Mouse (Mus musculus): ENCODE measurements around the gene Tspan14. TPM values are rescaled to one million over a fixed set of nuclear protein-coding genes. Genes with fewer than 3 reads are reported as not detected.

Gene Tspan14
- total RNA-seq, 2 experiments from 2014 or later: 27.0 to 30.0 TPM

DNA sequence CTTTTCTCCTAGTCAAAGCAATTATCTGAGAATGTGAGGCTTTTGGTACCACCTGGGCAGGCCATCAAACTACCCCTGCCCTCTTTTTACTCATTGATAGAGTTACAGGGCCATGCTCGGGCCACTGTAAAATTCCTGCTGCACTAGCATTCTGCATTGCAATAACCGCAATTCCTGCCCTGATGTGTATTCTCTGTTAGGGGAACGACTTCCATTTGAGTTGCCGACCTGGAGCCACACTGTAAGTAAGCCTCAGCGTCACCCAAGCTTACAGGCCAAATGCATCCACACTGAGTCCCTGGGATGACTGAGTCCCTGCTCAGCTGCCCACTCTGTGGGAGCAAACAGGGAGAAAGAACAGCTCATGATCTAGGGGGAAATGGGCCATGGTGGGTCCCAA, 35.0 kb upstream of the Tspan14 start:
- H3K4me3 ChIP-seq: no peak overlapping the region
- TF ChIP-seq CTCF (conservative IDR thresholded peaks at IDR 0.05): no peak
- DNase-seq (ENCODE audit: low spot score in 2 of 2): no peak
- no peak overlapping the region for H3K27ac ChIP-seq

DNA sequence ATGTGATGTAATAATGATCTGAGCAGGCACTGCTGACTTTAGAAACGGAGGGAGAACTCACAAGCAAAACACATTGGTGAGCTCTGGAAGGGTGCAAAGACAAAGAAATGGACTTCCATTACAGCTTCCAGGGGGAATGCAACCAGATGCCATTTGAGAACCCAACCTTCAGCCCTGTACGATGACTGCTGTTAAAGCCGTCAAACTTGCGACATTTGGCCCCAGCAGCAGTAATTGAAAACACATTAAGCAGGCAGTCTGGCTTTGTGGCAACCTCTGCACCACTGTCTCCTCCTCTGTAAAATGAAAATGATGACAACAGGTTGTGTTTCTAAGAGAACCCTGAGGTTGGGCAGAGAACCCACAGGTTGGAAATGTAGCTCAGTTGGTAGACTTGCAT, 34.2 kb upstream of the Tspan14 start:
- no peak for DNase-seq (ENCODE audit: low spot score in 2 of 2)
- H3K27ac ChIP-seq: no peak overlapping the region
- no peak overlapping the region for H3K4me3 ChIP-seq
- TF ChIP-seq CTCF (conservative IDR thresholded peaks at IDR 0.05): no peak

DNA sequence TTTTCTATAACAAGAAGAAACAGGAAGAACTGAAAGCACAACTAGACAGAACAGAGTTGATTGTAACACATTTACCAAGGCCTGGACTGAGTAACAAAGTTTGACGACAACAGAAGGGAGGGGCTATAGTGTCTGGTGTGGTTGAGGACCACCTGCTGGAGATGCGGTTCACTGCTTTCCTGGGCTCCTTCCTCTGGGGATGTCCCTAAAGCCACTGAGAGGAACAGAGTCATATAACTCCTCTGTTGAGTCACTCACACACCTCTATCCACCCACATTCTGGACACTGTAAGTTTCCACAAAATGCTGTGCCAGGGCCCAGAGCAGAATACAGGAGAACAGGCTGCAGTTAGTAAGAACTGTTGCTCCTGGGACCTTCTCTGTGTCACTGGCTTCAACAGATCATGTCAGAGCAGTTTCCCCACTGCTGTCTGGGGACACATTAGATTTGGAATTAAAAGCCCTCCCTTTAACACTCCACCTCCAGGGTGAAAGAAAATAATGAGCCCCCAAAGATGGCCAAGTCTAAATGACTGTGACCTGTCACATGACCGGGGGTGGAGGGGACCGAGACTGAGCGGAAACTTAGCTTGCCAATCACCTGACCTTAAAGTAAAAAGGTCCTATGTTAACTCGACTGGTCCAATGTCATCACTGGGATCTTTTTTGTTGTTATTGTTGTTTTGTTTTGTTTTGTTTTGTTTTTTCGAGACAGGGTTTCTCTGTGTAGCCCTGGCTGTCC, 33.5 kb upstream of the Tspan14 start:
- no peak for DNase-seq (ENCODE audit: low spot score in 2 of 2)
- no peak for TF ChIP-seq CTCF (conservative IDR thresholded peaks at IDR 0.05)
- Histone ChIP-seq H3K4me3 (no peak overlapping the region), H3K27ac (no peak overlapping the region)

DNA sequence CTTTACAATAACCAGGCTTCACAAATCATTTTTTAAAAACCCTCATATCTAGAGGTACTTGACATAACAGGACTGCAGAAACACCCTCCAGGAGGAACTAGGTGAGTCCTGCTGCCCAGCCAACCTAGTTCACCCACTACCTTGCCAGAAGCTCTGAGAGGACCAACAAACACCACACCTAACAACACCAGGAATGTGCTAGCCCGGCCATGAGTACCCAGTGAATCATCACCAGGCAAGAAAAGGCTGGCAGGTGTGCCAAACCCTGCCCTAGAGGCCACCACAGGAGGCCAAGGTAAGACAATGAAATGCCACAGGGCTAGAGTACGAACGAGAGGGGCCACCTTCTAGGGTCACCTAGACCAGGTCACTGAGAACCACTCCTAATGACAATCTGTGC, 29.6 kb upstream of the Tspan14 start:
- Histone ChIP-seq H3K4me3 (no peak overlapping the region), H3K27ac (no peak overlapping the region)
- no peak for TF ChIP-seq CTCF (conservative IDR thresholded peaks at IDR 0.05)
- DNase-seq (ENCODE audit: low spot score in 2 of 2): no peak

DNA sequence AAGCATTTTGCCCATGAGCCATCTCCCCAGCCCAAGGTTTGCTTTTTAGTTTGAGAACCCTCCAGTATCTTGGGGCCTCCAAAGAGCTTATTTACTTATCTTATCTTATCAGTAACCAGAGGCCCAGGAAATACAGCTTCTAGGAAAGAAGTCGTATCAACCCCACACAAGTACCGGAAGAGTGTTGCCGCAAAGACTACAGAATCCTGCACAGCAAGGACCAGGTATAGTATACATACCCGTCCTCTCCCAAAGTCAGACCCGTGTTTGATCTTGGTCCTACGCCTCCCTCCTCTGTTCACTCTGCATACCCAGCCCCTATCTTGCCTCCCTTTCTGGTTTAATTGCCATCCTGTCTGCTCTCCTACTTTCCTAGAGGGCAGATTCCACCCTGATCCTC, 25.9 kb upstream of the Tspan14 start:
- no peak for DNase-seq (ENCODE audit: low spot score in 2 of 2)
- no peak overlapping the region for H3K27ac ChIP-seq
- TF ChIP-seq CTCF (conservative IDR thresholded peaks at IDR 0.05): no peak
- no peak overlapping the region for H3K4me3 ChIP-seq

DNA sequence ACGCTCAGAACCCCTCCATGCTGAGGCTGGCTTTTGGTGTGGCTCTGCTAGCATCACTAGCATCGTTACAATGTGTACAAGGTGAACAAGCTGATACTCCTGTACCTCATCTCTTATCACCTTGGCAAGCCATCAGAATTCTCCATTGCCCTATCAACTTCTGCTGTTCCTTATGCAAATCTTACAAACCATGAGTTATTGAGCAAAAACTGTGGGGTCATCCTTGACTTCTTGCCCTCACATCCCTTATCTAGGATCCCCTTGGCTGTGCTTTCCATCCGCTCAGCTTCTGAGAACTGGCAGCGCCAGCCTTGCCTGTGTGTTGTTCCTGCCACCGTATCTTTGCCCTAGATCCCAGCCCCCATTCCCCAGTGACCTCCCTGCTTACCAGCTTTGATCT, 22.2 kb upstream of the Tspan14 start:
- Histone ChIP-seq H3K4me3 (no peak overlapping the region), H3K27ac (no peak overlapping the region)
- TF ChIP-seq CTCF (conservative IDR thresholded peaks at IDR 0.05): no peak
- no peak for DNase-seq (ENCODE audit: low spot score in 2 of 2)

DNA sequence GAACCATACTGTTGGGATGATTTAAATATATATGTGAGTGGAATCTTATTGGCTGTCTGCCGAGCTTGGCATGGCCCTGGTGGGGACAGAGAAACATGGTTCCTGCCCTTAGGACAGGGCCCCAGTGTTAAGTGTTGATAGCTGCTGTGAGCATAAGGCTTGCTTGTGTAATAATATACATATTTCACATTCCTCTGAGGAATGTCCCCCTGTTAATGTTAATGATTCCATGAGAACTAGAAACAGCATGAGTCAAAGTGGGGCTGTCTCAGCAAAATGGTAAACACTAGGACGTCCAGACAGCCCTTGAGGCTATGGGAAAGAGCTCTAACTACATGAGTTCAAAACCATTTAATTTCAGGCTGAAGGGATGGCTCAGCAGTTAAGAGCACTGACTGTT, 20.6 kb upstream of the Tspan14 start:
- TF ChIP-seq CTCF (conservative IDR thresholded peaks at IDR 0.05): no peak
- H3K27ac ChIP-seq: no peak overlapping the region
- H3K4me3 ChIP-seq: no peak overlapping the region
- no peak for DNase-seq (ENCODE audit: low spot score in 2 of 2)

DNA sequence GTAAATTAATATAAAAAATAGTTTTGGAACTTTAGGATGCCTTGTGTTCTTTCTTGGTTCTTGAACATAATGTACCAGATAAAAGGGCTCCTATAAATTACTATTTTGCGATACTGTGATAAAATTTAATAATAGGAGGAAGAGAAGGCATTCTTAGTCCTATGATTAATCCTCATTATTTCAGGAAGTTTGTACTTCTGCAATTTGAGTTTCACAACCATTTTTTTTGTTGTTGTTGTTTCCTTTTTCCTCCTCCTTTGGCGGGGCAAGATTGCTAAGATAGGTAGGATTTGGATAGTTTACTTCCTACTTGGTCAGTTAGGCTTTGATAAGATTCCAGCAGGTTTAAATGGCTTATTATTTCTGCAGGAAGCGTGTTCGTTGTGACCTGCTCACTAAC, 19.0 kb upstream of the Tspan14 start:
- TF ChIP-seq CTCF (conservative IDR thresholded peaks at IDR 0.05): no peak
- no peak overlapping the region for H3K4me3 ChIP-seq
- no peak for DNase-seq (ENCODE audit: low spot score in 2 of 2)
- no peak overlapping the region for H3K27ac ChIP-seq

DNA sequence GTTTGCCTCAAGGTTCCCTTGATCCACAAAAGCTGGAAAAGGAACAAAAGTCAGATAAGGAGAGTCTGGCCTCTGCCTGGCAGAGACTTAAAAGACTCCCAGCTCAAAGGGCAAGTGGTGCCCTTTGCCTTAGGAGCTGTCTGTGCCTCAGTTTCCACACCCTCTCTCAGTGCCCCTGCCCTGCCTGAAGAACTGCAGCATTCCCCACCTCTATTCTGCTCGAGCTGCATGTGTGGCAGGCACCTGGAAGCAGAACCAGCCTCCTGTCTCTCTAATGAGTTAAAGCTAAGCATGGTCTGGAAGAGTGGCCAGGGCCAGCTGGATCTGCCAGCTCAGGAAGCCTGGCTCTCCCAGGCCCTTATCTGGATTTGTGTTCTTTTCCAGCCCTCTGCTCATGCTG, 13.1 kb upstream of the Tspan14 start:
- Histone ChIP-seq H3K4me3 (no peak overlapping the region), H3K27ac (no peak overlapping the region)
- no peak for DNase-seq (ENCODE audit: low spot score in 2 of 2)
- no peak for TF ChIP-seq CTCF (conservative IDR thresholded peaks at IDR 0.05)

DNA sequence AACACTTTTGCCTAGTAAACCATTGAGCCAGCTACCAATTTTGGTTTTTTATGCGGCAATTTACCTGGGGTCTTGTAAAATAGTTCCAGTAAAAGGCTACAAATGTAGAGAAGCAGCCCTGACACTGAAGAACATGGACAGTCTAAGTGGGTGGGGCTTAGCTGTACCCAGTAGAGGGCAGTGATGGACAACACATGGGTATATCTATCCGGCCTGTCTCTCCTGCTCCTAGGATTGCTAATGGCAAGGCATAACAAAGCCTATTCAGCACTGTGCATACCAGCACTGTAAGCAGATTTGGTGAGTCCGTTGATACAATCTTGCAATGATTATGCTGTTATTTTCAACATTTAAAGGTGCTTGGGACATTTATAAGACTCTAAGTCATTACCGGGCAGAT, 12.4 kb upstream of the Tspan14 start:
- Histone ChIP-seq H3K27ac (no peak overlapping the region), H3K4me3 (no peak overlapping the region)
- peak; percentile 40 to 47 for DNase-seq (ENCODE audit: low spot score in 2 of 2)
- peak; percentile 82 for TF ChIP-seq CTCF (conservative IDR thresholded peaks at IDR 0.05)

DNA sequence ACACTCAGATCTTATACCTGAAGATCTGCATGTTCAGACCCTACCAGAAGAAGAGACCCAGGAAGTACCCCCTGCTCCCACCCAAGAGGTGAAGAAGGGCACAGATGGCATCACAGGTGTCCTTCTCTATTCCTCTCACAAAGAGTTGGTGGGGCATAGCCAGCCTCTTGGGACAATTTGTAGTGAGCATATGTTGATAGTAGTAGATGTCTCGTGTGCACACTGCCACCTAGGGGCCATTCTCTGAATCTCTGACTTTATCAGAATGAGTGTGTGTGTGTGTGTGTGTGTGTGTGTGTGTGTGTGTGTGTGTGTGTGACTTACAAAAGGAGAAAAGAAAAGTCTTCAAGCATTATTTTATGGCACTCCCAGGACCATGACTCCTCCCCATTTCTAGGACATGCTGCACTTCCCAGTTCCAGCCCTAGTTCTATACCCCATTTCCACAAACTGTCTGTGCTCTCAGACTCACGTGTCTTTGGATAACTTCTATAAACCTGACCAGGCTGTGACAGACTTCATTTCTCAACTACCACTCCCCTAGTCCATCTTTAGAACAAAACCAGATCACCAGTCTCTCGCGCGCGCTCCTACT, 8.6 kb upstream of the Tspan14 start:
- TF ChIP-seq CTCF (conservative IDR thresholded peaks at IDR 0.05): peak; percentile 73
- Histone ChIP-seq H3K27ac (no peak overlapping the region), H3K4me3 (no peak overlapping the region)
- peak; percentile 67 to 76 for DNase-seq (ENCODE audit: low spot score in 2 of 2)

DNA sequence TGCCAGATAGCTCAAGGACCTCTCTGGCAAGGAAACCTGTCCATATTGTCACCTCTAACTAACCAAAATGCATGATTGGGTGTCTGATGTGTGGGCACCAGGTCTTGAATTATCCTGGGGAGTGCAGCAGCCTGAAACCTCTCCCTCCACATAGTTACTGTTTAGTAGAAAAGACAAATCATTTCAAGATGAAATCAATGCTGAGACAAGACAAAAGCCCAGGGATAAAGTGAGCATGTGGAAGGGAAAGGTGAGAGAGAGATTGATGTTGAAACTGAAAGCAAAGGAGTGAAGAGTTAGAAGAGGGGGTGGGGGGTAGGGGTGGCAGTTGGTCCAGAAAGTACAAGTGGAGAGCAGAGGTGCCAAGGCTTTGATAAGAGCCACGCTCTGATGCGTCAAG, 1.4 kb upstream of the Tspan14 start:
- TF ChIP-seq CTCF (conservative IDR thresholded peaks at IDR 0.05): no peak
- no peak overlapping the region for H3K4me3 ChIP-seq
- no peak for DNase-seq (ENCODE audit: low spot score in 2 of 2)
- H3K27ac ChIP-seq: peak overlapping the region; percentile 83; the same call in 1 of the 2 replicates

DNA sequence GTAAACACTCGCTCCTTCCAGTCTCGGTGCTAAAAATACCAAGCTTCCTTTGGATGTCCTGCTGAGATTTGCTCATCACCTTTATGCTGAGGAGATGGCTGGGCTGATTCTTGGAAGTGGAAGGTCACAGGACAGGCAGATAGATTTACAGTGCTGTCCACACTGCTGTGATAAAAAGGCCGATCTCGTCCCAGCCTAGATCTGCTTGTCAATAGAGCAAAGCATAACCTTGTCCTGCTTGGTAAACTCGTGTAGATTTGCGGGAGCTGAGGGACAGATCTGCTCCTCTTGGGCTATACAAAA, 942 bp upstream of the Tspan14 start:
- no peak for TF ChIP-seq CTCF (conservative IDR thresholded peaks at IDR 0.05)
- Histone ChIP-seq H3K27ac (peak overlapping the region; percentile 83), H3K4me3 (peak overlapping the region; percentile 100)
- no peak for DNase-seq (ENCODE audit: low spot score in 2 of 2)

DNA sequence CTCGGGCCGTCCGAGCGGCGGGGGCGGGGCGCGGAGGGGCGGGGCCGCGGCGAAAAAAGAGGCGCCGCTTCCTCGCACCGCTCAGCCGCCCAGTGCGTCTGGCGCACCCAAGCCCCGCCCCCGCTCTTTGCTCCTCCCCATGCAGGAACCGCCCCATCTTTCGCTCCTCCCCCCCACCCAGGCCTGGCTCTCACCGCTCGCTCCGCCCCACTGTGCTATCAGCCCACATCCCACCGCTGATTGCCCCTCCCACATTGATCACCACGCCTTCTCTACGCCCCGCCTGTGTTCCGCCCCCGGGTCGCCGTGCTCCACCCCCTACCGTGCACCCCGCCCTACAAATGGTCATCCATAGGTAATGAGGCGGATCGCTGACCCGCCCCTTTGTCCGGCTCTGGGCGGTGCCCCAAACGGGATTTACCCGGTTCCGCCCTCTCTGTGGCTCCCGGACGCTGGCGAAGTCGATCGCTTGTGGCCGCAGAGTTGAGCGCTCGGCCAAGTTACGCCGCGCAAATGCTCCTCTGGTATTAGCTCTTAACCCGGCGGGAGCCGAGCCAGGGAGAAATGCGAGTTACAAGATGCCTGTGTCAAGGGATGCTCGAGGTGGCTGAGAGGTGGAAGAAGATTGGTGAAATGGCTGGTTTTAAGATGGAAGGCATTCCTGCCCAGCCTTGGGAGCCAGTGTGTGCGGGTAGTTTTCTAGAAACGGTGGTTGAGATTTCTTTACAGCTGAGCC, 423 bp upstream of the Tspan14 start:
- Histone ChIP-seq H3K27ac (peak overlapping the region; percentile 90), H3K4me3 (peak overlapping the region; percentile 100)
- DNase-seq (ENCODE audit: low spot score in 2 of 2): peak; percentile 95 to 97
- TF ChIP-seq CTCF (conservative IDR thresholded peaks at IDR 0.05): no peak
